Mouse (Mus musculus): ENCODE measurements around the gene Ubac2. TPM values are rescaled to one million over a fixed set of nuclear protein-coding genes. Genes with fewer than 3 reads are reported as not detected.
A peak's percentile ranks its signal among the peaks of the same experiment; 100 is the strongest.

Ubac2 gene
- polyA plus RNA-seq, 1 experiment from 2014 or later, result 78.2 TPM

DNA sequence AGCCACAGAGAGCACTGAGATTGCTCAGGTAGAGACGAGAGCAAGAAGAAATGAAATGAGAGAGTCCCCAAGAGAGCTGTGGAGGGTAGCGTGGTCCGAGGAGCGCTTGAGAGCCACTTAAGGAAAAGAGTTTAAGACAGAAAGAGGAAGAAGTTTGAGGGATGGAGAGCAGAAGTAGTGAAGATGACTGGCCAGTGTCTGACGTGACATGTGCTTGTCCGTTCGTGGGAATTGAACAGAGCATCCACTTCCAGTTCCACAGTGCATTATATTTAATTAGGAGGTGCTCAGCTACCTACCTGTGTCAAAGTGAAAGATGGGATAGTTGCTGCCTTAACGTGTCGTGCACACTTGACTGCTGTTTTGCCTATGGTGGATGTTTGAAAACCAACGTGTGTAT lies 94.7 kb downstream of the Ubac2 start:
- H3K27ac ChIP-seq (ENCODE audit: low read depth, low read length), result no peak overlapping the region
- ATAC-seq (ENCODE audit: low FRiP score, low TSS enrichment), result no peak
- H3K4me2 ChIP-seq (replicated peaks; ENCODE audit: low read depth, low read length), result no peak overlapping the region
- 91% methylated on average over 10 of the region's 10 CpGs for WGBS
- no peaks in the 10 kb centered on the region for H3K27me3 ChIP-seq (ENCODE audit: control insufficient read depth, insufficient read depth, low read length)
- H3K4me3 ChIP-seq (ENCODE audit: low read length), result no peak overlapping the region
- no peaks in the 10 kb centered on the region; the same call in 1 of the 2 replicates for H3K9me3 ChIP-seq (ENCODE audit: control insufficient read depth, low read length)
- H3K36me3 ChIP-seq (ENCODE audit: control insufficient read depth, insufficient read depth, low read length), result no peaks in the 10 kb centered on the region; the same call in 1 of the 2 replicates
- H3K9ac ChIP-seq (ENCODE audit: low read depth, low read length), result no peak overlapping the region
- H3K4me1 ChIP-seq (ENCODE audit: control insufficient read depth, insufficient read depth, low read length), result no peaks in the 10 kb centered on the region

DNA sequence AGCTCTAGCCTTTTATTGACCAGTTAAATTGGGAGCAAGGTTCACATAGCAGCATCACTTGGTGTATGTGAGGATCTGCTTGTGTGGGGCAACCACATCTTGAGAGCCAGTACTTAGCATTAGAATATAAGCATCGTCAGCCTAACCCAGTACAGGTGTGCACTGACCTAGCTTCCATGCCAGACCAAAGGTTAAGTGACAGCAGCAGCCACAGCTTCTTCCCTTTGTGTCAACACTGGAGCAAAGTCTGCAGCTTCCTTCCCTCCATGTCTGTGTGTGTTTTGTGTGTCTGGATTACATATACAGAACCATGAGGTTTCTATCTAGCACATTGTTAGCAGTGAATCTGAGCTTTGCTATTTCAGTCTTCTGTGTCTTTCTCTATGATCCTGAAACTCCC lies 103.1 kb downstream of the Ubac2 start:
- no peak overlapping the region for H3K4me2 ChIP-seq (replicated peaks; ENCODE audit: low read depth, low read length)
- H3K27me3 ChIP-seq (ENCODE audit: control insufficient read depth, insufficient read depth, low read length), result no peaks in the 10 kb centered on the region
- H3K27ac ChIP-seq (ENCODE audit: low read depth, low read length), result no peak overlapping the region
- peaks cover 3% of the 10 kb centered on the region; the same call in 1 of the 2 replicates for H3K4me1 ChIP-seq (ENCODE audit: control insufficient read depth, insufficient read depth, low read length)
- ATAC-seq (ENCODE audit: low FRiP score, low TSS enrichment), result no peak
- no peak overlapping the region for H3K9ac ChIP-seq (ENCODE audit: low read depth, low read length)
- H3K4me3 ChIP-seq (ENCODE audit: low read length), result no peak overlapping the region
- H3K36me3 ChIP-seq (ENCODE audit: control insufficient read depth, insufficient read depth, low read length), result no peaks in the 10 kb centered on the region; the same call in 1 of the 2 replicates
- no peaks in the 10 kb centered on the region for H3K9me3 ChIP-seq (ENCODE audit: control insufficient read depth, low read length)
- WGBS, result 77% methylated on average over 1 of the region's 1 CpGs

DNA sequence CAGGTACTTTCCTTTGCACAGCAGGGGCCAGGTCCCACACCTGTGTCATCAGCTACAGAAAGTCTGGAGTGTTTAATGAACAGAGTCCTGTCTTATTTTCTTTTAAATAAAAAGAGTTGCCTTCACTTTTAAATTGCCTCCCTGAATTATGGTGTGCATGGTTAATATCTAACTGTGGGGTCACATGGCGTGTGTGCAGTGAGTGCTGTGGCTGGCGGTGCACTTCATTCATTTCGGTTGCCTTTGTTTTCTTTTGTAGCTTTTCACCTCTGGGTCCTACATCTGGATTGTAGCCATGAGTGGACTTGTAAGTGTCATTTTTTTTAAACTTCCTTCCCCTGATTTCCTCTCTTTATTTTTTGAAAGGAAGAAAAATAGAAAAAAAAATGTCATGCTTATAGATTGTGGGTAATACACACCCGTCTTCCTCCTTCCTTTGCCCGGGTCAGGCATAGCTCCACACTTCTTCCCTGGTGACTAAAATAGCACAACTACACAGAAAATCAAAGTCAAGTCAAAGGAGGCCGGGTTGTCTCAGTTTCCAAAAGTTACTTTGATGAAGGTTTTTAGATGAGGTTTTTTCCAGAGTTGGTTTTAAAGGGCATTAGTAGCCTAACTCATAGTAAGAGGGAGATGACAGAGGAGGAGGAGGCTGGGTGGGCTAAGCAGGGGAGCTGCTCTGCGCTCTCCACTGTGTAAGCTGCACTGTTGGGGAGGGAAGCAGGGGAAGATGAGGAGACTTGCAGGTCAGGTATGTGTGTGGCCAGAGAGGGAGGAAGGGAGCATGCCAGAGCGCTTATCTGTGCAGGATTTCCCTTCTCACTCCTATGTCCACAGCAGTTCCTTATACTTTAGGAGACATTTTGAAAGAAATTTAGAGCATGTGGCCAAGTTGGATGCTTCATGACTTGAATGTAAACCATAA lies 104.9 kb downstream of the Ubac2 start:
- H3K9me3 ChIP-seq (ENCODE audit: control insufficient read depth, low read length), result no peaks in the 10 kb centered on the region
- H3K4me2 ChIP-seq (replicated peaks; ENCODE audit: low read depth, low read length), result no peak overlapping the region
- H3K4me1 ChIP-seq (ENCODE audit: control insufficient read depth, insufficient read depth, low read length), result peaks cover 3% of the 10 kb centered on the region; the same call in 1 of the 2 replicates
- H3K36me3 ChIP-seq (ENCODE audit: control insufficient read depth, insufficient read depth, low read length), result no peaks in the 10 kb centered on the region
- 35% methylated on average over 8 of the region's 8 CpGs for WGBS
- no peak overlapping the region for H3K4me3 ChIP-seq (ENCODE audit: low read length)
- no peaks in the 10 kb centered on the region for H3K27me3 ChIP-seq (ENCODE audit: control insufficient read depth, insufficient read depth, low read length)
- peak; percentile 74; the same call in 1 of the 2 replicates for ATAC-seq (ENCODE audit: low FRiP score, low TSS enrichment)
- peak overlapping the region; percentile 57 for H3K27ac ChIP-seq (ENCODE audit: low read depth, low read length)
- H3K9ac ChIP-seq (ENCODE audit: low read depth, low read length), result no peak overlapping the region

DNA sequence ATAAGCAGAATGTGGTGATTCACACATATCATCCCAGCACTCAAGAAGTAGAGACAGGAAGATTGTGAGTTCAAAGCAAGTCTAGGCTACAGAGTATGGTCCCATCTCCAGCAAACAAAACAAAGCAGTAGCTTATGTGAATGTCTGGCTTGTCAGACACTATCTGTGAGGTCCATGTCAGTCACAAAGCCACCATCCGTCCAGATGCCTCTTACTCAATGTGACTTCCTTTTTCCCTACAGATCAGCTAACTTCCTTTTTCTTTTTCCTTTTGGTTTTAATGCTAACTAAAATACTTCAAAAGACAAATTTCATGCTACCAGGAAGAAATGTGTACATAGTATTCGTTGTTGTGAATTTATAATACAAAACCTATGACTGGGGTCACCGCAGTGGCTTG lies 107.1 kb downstream of the Ubac2 start:
- Histone ChIP-seq H3K4me1 (ENCODE audit: control insufficient read depth, insufficient read depth, low read length) (peaks cover 5% of the 10 kb centered on the region), H3K36me3 (ENCODE audit: control insufficient read depth, insufficient read depth, low read length) (no peaks in the 10 kb centered on the region; the same call in 1 of the 2 replicates), H3K9ac (ENCODE audit: low read depth, low read length) (no peak overlapping the region), H3K4me2 (replicated peaks; ENCODE audit: low read depth, low read length) (no peak overlapping the region), H3K9me3 (ENCODE audit: control insufficient read depth, low read length) (no peaks in the 10 kb centered on the region), H3K4me3 (ENCODE audit: low read length) (no peak overlapping the region), H3K27ac (ENCODE audit: low read depth, low read length) (no peak overlapping the region), H3K27me3 (ENCODE audit: control insufficient read depth, insufficient read depth, low read length) (no peaks in the 10 kb centered on the region)
- ATAC-seq (ENCODE audit: low FRiP score, low TSS enrichment), result no peak
- WGBS, result 80% methylated on average over 3 of the region's 3 CpGs

DNA sequence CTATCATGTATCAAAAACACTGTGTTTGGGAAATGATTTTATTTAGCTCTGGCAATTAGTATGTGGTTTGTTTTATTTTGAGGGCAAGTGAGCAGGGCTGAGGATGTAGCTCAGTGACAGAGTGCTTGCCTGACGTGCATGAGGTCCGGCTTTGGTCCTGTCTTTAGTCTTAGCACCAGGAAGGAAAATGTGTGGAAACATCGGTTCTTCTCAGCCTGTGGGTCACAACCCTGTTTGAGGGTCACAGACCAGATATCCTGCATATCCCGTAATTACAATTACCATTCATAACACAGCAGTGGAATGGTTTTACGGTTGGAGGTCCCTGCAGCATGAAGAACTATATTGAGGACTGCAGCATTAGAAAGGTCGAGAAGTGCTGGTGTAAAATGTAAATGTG lies 107.6 kb downstream of the Ubac2 start:
- H3K36me3 ChIP-seq (ENCODE audit: control insufficient read depth, insufficient read depth, low read length), result no peaks in the 10 kb centered on the region; the same call in 1 of the 2 replicates
- no peaks in the 10 kb centered on the region for H3K27me3 ChIP-seq (ENCODE audit: control insufficient read depth, insufficient read depth, low read length)
- whole genome bisulfite sequencing, result 81% methylated on average over 6 of the region's 6 CpGs
- peaks cover 5% of the 10 kb centered on the region for H3K4me1 ChIP-seq (ENCODE audit: control insufficient read depth, insufficient read depth, low read length)
- H3K4me3 ChIP-seq (ENCODE audit: low read length), result no peak overlapping the region
- no peaks in the 10 kb centered on the region for H3K9me3 ChIP-seq (ENCODE audit: control insufficient read depth, low read length)
- no peak overlapping the region for H3K4me2 ChIP-seq (replicated peaks; ENCODE audit: low read depth, low read length)
- no peak for ATAC-seq (ENCODE audit: low FRiP score, low TSS enrichment)
- H3K9ac ChIP-seq (ENCODE audit: low read depth, low read length), result no peak overlapping the region
- H3K27ac ChIP-seq (ENCODE audit: low read depth, low read length), result no peak overlapping the region

DNA sequence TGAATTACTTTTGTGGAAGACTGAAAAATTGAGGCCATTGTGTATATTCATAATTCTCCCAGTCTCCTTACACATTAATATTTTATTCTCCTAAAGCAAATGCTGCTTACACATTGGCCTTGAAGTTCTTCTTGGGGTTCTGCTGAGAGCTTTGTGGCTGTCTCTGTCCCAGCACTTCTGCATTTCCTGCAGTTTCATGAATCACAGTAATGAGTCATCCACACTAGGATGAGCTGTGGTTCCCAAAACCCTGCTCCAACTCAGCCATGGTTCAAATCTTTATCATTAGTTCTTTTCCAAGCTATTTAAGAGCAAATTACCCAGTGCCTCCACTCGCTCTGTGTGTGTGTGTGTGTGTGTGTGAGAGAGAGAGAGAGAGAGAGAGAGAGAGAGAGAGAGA lies 108.9 kb downstream of the Ubac2 start:
- Histone ChIP-seq H3K9me3 (ENCODE audit: control insufficient read depth, low read length) (no peaks in the 10 kb centered on the region), H3K27ac (ENCODE audit: low read depth, low read length) (peak overlapping the region; percentile 33; the same call in 1 of the 2 replicates), H3K36me3 (ENCODE audit: control insufficient read depth, insufficient read depth, low read length) (no peaks in the 10 kb centered on the region; the same call in 1 of the 2 replicates), H3K27me3 (ENCODE audit: control insufficient read depth, insufficient read depth, low read length) (no peaks in the 10 kb centered on the region), H3K4me1 (ENCODE audit: control insufficient read depth, insufficient read depth, low read length) (peaks cover 11% of the 10 kb centered on the region), H3K9ac (ENCODE audit: low read depth, low read length) (no peak overlapping the region), H3K4me2 (replicated peaks; ENCODE audit: low read depth, low read length) (no peak overlapping the region), H3K4me3 (ENCODE audit: low read length) (no peak overlapping the region)
- WGBS, result 64% methylated on average over 1 of the region's 1 CpGs
- no peak for ATAC-seq (ENCODE audit: low FRiP score, low TSS enrichment)

DNA sequence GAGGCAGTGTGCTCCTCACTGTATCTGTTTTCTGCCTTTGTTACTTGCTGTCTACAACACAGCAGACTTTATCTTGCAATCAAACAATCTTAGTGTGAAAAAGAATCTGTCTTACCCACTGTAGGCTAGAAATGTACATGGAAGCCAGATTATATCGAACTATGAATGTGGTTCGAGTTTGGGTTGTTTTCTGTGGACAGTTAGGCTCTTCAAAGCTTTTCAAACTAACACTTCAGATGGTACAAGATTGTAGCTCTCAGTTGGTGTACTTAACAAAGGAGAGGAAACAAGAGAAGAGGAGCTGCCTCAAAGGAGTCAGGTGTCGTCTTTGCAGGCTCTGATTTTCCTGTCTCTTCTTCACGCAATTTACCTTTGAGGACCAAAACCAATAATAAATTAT lies 109.3 kb downstream of the Ubac2 start:
- Histone ChIP-seq H3K4me1 (ENCODE audit: control insufficient read depth, insufficient read depth, low read length) (peaks cover 9% of the 10 kb centered on the region), H3K4me3 (ENCODE audit: low read length) (no peak overlapping the region), H3K27me3 (ENCODE audit: control insufficient read depth, insufficient read depth, low read length) (no peaks in the 10 kb centered on the region), H3K36me3 (ENCODE audit: control insufficient read depth, insufficient read depth, low read length) (no peaks in the 10 kb centered on the region; the same call in 1 of the 2 replicates), H3K9me3 (ENCODE audit: control insufficient read depth, low read length) (no peaks in the 10 kb centered on the region), H3K4me2 (replicated peaks; ENCODE audit: low read depth, low read length) (no peak overlapping the region), H3K27ac (ENCODE audit: low read depth, low read length) (no peak overlapping the region), H3K9ac (ENCODE audit: low read depth, low read length) (no peak overlapping the region)
- no peak for ATAC-seq (ENCODE audit: low FRiP score, low TSS enrichment)
- WGBS, result 45% methylated on average over 4 of the region's 4 CpGs

DNA sequence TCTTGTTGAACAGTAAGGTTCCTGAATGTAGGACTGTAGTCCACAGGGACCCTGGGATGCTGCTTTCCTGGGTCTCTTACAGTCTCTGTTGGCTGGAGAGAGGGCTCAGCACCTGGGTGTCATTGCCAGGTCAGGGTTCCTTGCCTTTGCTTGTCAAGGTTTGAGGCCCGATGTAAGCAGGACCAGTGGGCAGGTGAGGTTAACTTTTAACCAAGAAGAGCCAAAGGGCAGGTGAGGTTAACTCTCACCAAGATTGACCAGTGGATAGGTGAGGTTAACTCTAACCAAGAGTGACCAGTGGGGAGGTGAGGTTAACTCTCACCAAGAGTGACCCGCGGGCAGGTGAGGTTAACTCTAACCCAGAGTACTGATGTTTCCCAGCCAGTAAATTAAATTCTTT lies 110.9 kb downstream of the Ubac2 start:
- H3K27me3 ChIP-seq (ENCODE audit: control insufficient read depth, insufficient read depth, low read length), result no peaks in the 10 kb centered on the region
- H3K4me1 ChIP-seq (ENCODE audit: control insufficient read depth, insufficient read depth, low read length), result peaks cover 9% of the 10 kb centered on the region
- no peak for ATAC-seq (ENCODE audit: low FRiP score, low TSS enrichment)
- no peak overlapping the region for H3K27ac ChIP-seq (ENCODE audit: low read depth, low read length)
- H3K9me3 ChIP-seq (ENCODE audit: control insufficient read depth, low read length), result no peaks in the 10 kb centered on the region
- H3K4me3 ChIP-seq (ENCODE audit: low read length), result no peak overlapping the region
- no peak overlapping the region for H3K4me2 ChIP-seq (replicated peaks; ENCODE audit: low read depth, low read length)
- peaks cover 4% of the 10 kb centered on the region for H3K36me3 ChIP-seq (ENCODE audit: control insufficient read depth, insufficient read depth, low read length)
- H3K9ac ChIP-seq (ENCODE audit: low read depth, low read length), result no peak overlapping the region
- 76% methylated on average over 3 of the region's 3 CpGs for WGBS

DNA sequence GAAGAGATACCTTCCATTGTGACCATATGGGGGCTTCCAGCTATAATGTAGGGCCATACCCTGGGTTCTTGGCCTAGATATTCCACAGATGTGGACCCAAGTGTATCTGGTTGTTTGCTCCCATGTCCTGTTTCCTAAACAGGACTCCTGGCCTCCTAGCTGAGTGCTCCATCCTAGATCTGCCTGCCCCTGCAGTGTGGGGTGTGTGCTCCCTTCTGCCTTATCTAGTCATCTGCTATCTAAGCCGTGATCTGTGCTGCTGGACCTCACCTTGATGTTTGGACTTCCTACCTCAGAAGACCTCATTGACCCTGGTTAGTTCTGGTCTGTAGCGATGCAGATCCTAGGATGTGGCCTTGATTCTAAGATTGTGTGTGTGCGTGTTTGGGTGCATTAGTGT lies 111.4 kb downstream of the Ubac2 start:
- H3K36me3 ChIP-seq (ENCODE audit: control insufficient read depth, insufficient read depth, low read length), result peaks cover 8% of the 10 kb centered on the region
- no peak for ATAC-seq (ENCODE audit: low FRiP score, low TSS enrichment)
- 84% methylated on average over 3 of the region's 3 CpGs for WGBS
- H3K27ac ChIP-seq (ENCODE audit: low read depth, low read length), result no peak overlapping the region
- H3K27me3 ChIP-seq (ENCODE audit: control insufficient read depth, insufficient read depth, low read length), result no peaks in the 10 kb centered on the region
- H3K4me3 ChIP-seq (ENCODE audit: low read length), result no peak overlapping the region
- H3K9ac ChIP-seq (ENCODE audit: low read depth, low read length), result no peak overlapping the region
- peaks cover 9% of the 10 kb centered on the region for H3K4me1 ChIP-seq (ENCODE audit: control insufficient read depth, insufficient read depth, low read length)
- no peaks in the 10 kb centered on the region for H3K9me3 ChIP-seq (ENCODE audit: control insufficient read depth, low read length)
- no peak overlapping the region for H3K4me2 ChIP-seq (replicated peaks; ENCODE audit: low read depth, low read length)

Data from kidney, embryonic 14.5 days (tissue).